Mouse (Mus musculus) MEL (cell line): ENCODE results near the gene Dennd1a. TPM values are rescaled to one million over a fixed set of nuclear protein-coding genes. Genes with fewer than 3 reads are reported as not detected.
A peak's percentile ranks its signal among the peaks of the same experiment; 100 is the strongest.

Source experiments
- DNase-seq: peaks from one replicate; pipeline ENCODE4 v3.0.0; 2011; ENCODE audit warnings: low read depth, low spot score
- H3K27ac ChIP-seq: 2 replicates; pipeline ENCODE4 v1.5.1; 2012; ENCODE audit warnings: low read depth, mild to moderate bottlenecking, control low read depth, low read length, moderate library complexity; ENCODE audit not compliant: control insufficient read depth
- H3K27me3 ChIP-seq, 2 experiments: fragments of 150-350 bp in 1 of 2; sonication (generic) in 1 of 2; 2 replicates each; pipeline ENCODE4 v1.6.1; 2012; ENCODE audit warnings: low read length in 2 of 2, mild to moderate bottlenecking in 2 of 2, improper control_type of control experiment in 1 of 2, moderate library complexity in 1 of 2; ENCODE audit not compliant: insufficient read depth in 2 of 2, control insufficient read depth in 1 of 2
- H3K36me3 ChIP-seq, 2 experiments: 2 replicates each; pipeline ENCODE4 v1.6.1; 2012 to 2014; ENCODE audit warnings: low read length in 2 of 2, improper control_type of control experiment in 1 of 2, inconsistent platforms in 1 of 2, mild to moderate bottlenecking in 1 of 2; ENCODE audit not compliant: insufficient read depth in 2 of 2, control insufficient read depth in 1 of 2
- H3K4me1 ChIP-seq, 2 experiments: fragments of 150-350 bp in 1 of 2; sonication (generic) in 1 of 2; 2 replicates each; pipeline ENCODE4 v1.6.1; 2012; ENCODE audit warnings: low read length in 2 of 2, improper control_type of control experiment in 1 of 2, mild to moderate bottlenecking in 1 of 2; ENCODE audit not compliant: insufficient read depth in 2 of 2, control insufficient read depth in 1 of 2
- H3K4me3 ChIP-seq, 2 experiments: fragments of 150-350 bp in 1 of 2; sonication (generic) in 1 of 2; 2 replicates each; pipeline ENCODE4 v1.5.1; 2012; ENCODE audit warnings: low read depth in 2 of 2, low read length in 2 of 2, mild to moderate bottlenecking in 2 of 2, moderate library complexity in 2 of 2, control low read depth in 1 of 2, improper control_type of control experiment in 1 of 2; ENCODE audit not compliant: control insufficient read depth in 1 of 2, insufficient read depth in 1 of 2
- H3K79me2 ChIP-seq: 2 replicates; pipeline ENCODE4 v1.6.1; 2012; ENCODE audit warnings: mild to moderate bottlenecking, low read length, moderate library complexity; ENCODE audit not compliant: control insufficient read depth, poor library complexity, insufficient read depth
- H3K9ac ChIP-seq: 2 replicates; pipeline ENCODE4 v1.6.1; 2012; ENCODE audit warnings: low read depth, mild to moderate bottlenecking, control low read depth, low read length, moderate library complexity; ENCODE audit not compliant: control insufficient read depth, poor library complexity, severe bottlenecking
- H3K9me3 ChIP-seq: fragments of 150-350 bp; sonication (generic); replicated peaks from 2 replicates; pipeline ENCODE4 v1.6.1; 2012; ENCODE audit warnings: mild to moderate bottlenecking, low read length, improper control_type of control experiment, moderate library complexity; ENCODE audit not compliant: insufficient read depth
- ETS1 ChIP-seq: IDR thresholded peaks from 2 replicates; pipeline ENCODE4 v1.6.1; 2012; ENCODE audit warnings: low read depth, mild to moderate bottlenecking, inconsistent platforms, low read length, improper control_type of control experiment, moderate library complexity
- GABPA ChIP-seq: IDR thresholded peaks from 2 replicates; pipeline ENCODE4 v1.6.1; 2012; ENCODE audit warnings: low read depth, mild to moderate bottlenecking, inconsistent platforms, low read length, improper control_type of control experiment, moderate library complexity
- GATA1 ChIP-seq: IDR thresholded peaks from 2 replicates; pipeline ENCODE4 v1.6.1; 2011; ENCODE audit warnings: low read depth, low read length, improper control_type of control experiment
- KAT2A ChIP-seq: conservative IDR thresholded peaks from 2 replicates; pipeline ENCODE4 v1.6.1; 2012; ENCODE audit warnings: low read depth, low read length, improper control_type of control experiment, inconsistent platforms
- MXI1 ChIP-seq: IDR thresholded peaks from 2 replicates; pipeline ENCODE4 v1.6.1; 2011; ENCODE audit warnings: mild to moderate bottlenecking, low read depth, low read length, improper control_type of control experiment
- MYC ChIP-seq: IDR thresholded peaks from 2 replicates; pipeline ENCODE4 v1.6.1; 2011; ENCODE audit warnings: low read depth, mild to moderate bottlenecking, low read length, improper control_type of control experiment, moderate library complexity
- POLR2A ChIP-seq, 2 experiments: IDR thresholded peaks; 2 replicates each; pipeline ENCODE4 v1.6.1; 2011 to 2012; ENCODE audit warnings: low read length in 2 of 2, mild to moderate bottlenecking in 2 of 2, control low read depth in 1 of 2, improper control_type of control experiment in 1 of 2, low read depth in 1 of 2, moderate library complexity in 1 of 2; ENCODE audit not compliant: control insufficient read depth in 1 of 2, insufficient read depth in 1 of 2, poor library complexity in 1 of 2
- RCOR1 ChIP-seq: IDR thresholded peaks from 2 replicates; pipeline ENCODE4 v1.6.1; 2012; ENCODE audit warnings: low read depth, mild to moderate bottlenecking, inconsistent platforms, low read length, improper control_type of control experiment
- ZMIZ1 ChIP-seq: IDR thresholded peaks from 2 replicates; pipeline ENCODE4 v1.6.1; 2012; ENCODE audit warnings: low read depth, mild to moderate bottlenecking, inconsistent platforms, low read length, improper control_type of control experiment, moderate library complexity
- polyA plus RNA-seq, 2 experiments: library from polyadenylated mRNA; stranded (reverse) in 1 of 2; unstranded in 1 of 2; fragments of >175 nt in 1 of 2; fragments of >200 nt in 1 of 2; gene quantifications; 2 replicates each; pipeline versions ENCODE4 v1.2.1 to v1.2.4; 2012; ENCODE audit warnings: low replicate concordance in 2 of 2, low read depth in 1 of 2; ENCODE audit not compliant: insufficient read length in 2 of 2, insufficient read depth in 1 of 2, missing spikeins in 1 of 2
- total RNA-seq: library from RNA; depleted of rRNA; stranded (reverse); fragments of 300-350 nt; gene quantifications from 2 replicates; pipeline ENCODE4 v1.2.3, GENCODE M21; 2012

The Dennd1a gene
- total and polyA plus RNA-seq, 3 experiments, result 5.0 to 21.8 TPM; not detected in 1

DNA sequence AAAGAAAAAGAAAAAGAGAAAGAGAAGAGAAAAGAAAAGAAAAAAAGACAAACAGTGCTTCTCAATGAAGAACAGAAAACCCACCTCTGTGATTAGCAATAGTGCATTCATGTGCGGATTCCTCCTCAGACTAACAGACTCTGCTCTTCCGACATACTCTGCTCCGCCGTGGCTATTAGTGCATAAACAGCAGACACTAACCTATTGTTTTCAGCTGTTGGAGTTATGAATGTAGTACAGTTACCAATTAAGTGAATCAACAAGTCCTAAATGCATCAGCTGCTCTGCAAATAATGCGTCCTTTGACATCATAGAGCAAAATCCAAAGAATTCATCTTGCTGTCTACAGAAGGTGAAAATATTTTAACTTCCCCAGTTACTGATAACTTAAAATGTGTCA lies 121.2 kb downstream of the Dennd1a start:
- Histone ChIP-seq H3K27me3 (no peaks in the 10 kb centered on the region), H3K36me3 (peaks cover 0 to 14% of the 10 kb centered on the region in 2 experiments; a peak in 2 of 4 replicates), H3K27ac (no peak overlapping the region), H3K9me3 (no peaks in the 10 kb centered on the region), H3K79me2 (peaks cover 2% of the 10 kb centered on the region; the same call in 1 of the 2 replicates), H3K9ac (no peak overlapping the region), H3K4me3 (no peak overlapping the region), H3K4me1 (peaks cover 16 to 19% of the 10 kb centered on the region in 2 experiments)
- DNase-seq, result no peak
- no peak for TF ChIP-seq KAT2A
- no peak for TF ChIP-seq GABPA
- TF ChIP-seq RCOR1, result no peak

DNA sequence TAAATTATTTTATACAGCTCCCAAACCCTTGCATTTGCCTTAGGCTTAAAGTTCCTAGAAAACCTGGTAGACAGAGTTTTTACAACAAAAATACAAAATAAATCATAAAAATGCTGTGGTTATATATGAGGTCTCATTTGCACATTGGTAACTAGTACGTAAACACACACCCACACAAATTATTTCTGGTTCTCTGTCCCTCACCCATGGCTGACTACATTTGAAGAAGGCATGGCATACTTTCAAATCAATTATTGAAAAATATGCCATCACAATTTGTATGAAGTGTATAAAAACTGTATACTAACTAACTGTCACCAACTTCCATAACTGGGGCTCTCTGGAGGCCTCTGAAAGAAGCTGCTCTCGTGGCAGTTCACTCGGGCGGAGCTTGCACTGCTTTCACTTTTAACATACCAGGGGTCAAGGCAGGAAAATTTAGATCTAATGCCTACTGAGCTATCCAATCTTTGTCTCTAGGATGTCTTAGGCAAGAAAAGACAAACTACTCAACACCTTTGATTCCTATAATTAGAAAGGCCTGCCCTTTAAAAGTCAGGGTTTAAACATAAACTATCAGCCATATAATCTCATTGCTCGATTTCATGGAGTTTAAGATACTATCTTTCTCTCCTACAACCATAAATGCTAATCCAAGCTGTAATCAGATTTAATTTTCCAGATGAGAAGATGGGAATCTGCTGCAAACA lies 122.7 kb downstream of the Dennd1a start:
- Histone ChIP-seq H3K79me2 (peaks cover 2% of the 10 kb centered on the region; the same call in 1 of the 2 replicates), H3K27me3 (no peaks in the 10 kb centered on the region), H3K9ac (peak overlapping the region; percentile 72), H3K4me3 (peak overlapping the region; percentile 59 to 81), H3K9me3 (no peaks in the 10 kb centered on the region), H3K36me3 (peaks cover 0 to 17% of the 10 kb centered on the region in 2 experiments; a peak in 2 of 4 replicates), H3K27ac (0 out of 2 replicates have a peak overlapping the region, but pooled peaks have one; percentile 12), H3K4me1 (peaks cover 17 to 22% of the 10 kb centered on the region in 2 experiments)
- peak; percentile 43; the same call in 1 of the 2 replicates for TF ChIP-seq GATA1
- TF ChIP-seq POLR2A (IDR thresholded peaks at IDR 0.05; ENCODE audit: control insufficient read depth in 1 of 2, insufficient read depth in 1 of 2, low read depth in 1 of 2, low read length in 2 of 2, poor library complexity in 1 of 2), result no peak
- 0 out of 2 replicates have a peak, but pooled peaks have one; percentile 18 for TF ChIP-seq MYC
- peak; percentile 43 for TF ChIP-seq MXI1
- DNase-seq, result peak; percentile 58

DNA sequence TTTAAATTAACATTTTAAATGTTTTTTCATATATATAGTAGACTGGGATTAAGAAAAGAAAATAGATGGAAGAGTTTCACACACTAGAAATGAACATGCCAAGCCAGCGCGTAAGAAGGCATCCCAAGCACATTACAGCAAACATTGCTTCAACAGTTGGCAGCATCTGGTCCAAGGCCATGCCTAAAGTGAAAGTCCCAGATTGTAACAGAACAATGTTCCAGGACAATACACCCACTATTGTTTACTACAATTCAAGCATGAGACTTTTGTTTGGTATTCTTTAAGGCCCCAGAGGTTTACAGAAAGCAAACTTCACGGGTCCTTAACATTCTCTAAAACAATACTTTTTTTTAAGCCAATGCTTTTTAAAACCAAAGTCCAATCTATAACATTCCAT lies 124.7 kb downstream of the Dennd1a start:
- TF ChIP-seq ETS1 (no peak), ZMIZ1 (no peak)
- H3K9me3 ChIP-seq, result no peaks in the 10 kb centered on the region
- no peaks in the 10 kb centered on the region for H3K27me3 ChIP-seq
- peaks cover 2% of the 10 kb centered on the region; the same call in 1 of the 2 replicates for H3K79me2 ChIP-seq
- H3K36me3 ChIP-seq, result peaks cover 0 to 21% of the 10 kb centered on the region in 2 experiments; a peak in 2 of 4 replicates
- H3K27ac ChIP-seq, result no peak overlapping the region
- H3K4me1 ChIP-seq, result peaks cover 17 to 22% of the 10 kb centered on the region in 2 experiments
- DNase-seq, result no peak
- H3K9ac ChIP-seq, result no peak overlapping the region
- H3K4me3 ChIP-seq, result no peak overlapping the region
